Mouse (Mus musculus) CH12.LX (cell line): ENCODE results near the gene Tmem140. TPM values are rescaled to one million over a fixed set of nuclear protein-coding genes. Genes with fewer than 3 reads are reported as not detected.
A peak's percentile ranks its signal among the peaks of the same experiment; 100 is the strongest.

ENCODE experiments used
- DNase-seq: peaks from one replicate; pipeline ENCODE4 v3.0.0-alpha.2; 2013; ENCODE audit errors: extremely low read depth
- H3K27ac ChIP-seq: 2 replicates; pipeline ENCODE4 v1.5.1; 2012; ENCODE audit warnings: low read depth, mild to moderate bottlenecking, control low read depth, moderate library complexity; ENCODE audit not compliant: insufficient read depth
- H3K27me3 ChIP-seq: replicated peaks from 2 replicates; pipeline ENCODE3; 2012; ENCODE audit warnings: inconsistent platforms
- H3K36me3 ChIP-seq, 2 experiments: replicated peaks in 1 of 2; 2 replicates each; pipeline versions ENCODE3 to v1.6.1; 2012; ENCODE audit warnings: inconsistent platforms in 1 of 2, low read length in 1 of 2, mild to moderate bottlenecking in 1 of 2, mixed read lengths in 1 of 2, moderate library complexity in 1 of 2; ENCODE audit not compliant: control insufficient read depth in 1 of 2, insufficient read depth in 1 of 2
- H3K4me1 ChIP-seq, 2 experiments: 2 replicates each; pipeline ENCODE4 v1.6.1; 2012; ENCODE audit warnings: inconsistent platforms in 1 of 2, moderate library complexity in 1 of 2; ENCODE audit not compliant: insufficient read depth in 2 of 2, control insufficient read depth in 1 of 2
- H3K4me2 ChIP-seq: 2 replicates; pipeline ENCODE4 v1.6.1; 2012; ENCODE audit warnings: low read depth, mild to moderate bottlenecking, control low read depth; ENCODE audit not compliant: poor library complexity, insufficient read depth, severe bottlenecking
- H3K4me3 ChIP-seq, 3 experiments: fragments of 150-350 bp in 1 of 3; sonication (generic) in 1 of 3; replicated peaks in 1 of 3; 2 replicates each; pipeline versions ENCODE3 to v1.5.1; 2011 to 2012; ENCODE audit warnings: low read depth in 2 of 3, low read length in 2 of 3, mild to moderate bottlenecking in 2 of 3, moderate library complexity in 2 of 3, control low read depth in 1 of 3, improper control_type of control experiment in 1 of 3, inconsistent platforms in 1 of 3, mixed read lengths in 1 of 3; ENCODE audit not compliant: poor library complexity in 1 of 3
- H3K79me2 ChIP-seq: replicated peaks from 2 replicates; pipeline ENCODE4 v1.6.1; 2012; ENCODE audit warnings: mild to moderate bottlenecking, moderate library complexity; ENCODE audit not compliant: control insufficient read depth, poor library complexity, insufficient read depth, severe bottlenecking; ENCODE audit errors: extremely low read depth
- H3K9ac ChIP-seq: 2 replicates; pipeline ENCODE4 v1.6.1; 2012; ENCODE audit warnings: low read depth, mild to moderate bottlenecking, control low read depth, moderate library complexity; ENCODE audit not compliant: insufficient read depth
- H3K9me3 ChIP-seq: replicated peaks from 2 replicates; pipeline ENCODE3; 2012; ENCODE audit warnings: low read length, inconsistent platforms, mixed read lengths
- ELF1 ChIP-seq: IDR thresholded peaks from 2 replicates; pipeline ENCODE4 v1.6.1; 2014; ENCODE audit warnings: low read depth, mild to moderate bottlenecking, inconsistent platforms, low read length, improper control_type of control experiment
- EP300 ChIP-seq: IDR thresholded peaks from 2 replicates; pipeline ENCODE4 v1.6.1; 2011; ENCODE audit warnings: low read length, improper control_type of control experiment
- ETS1 ChIP-seq: conservative IDR thresholded peaks from 2 replicates; pipeline ENCODE4 v1.6.1; 2012; ENCODE audit warnings: low read depth, mild to moderate bottlenecking, inconsistent platforms, low read length, improper control_type of control experiment, moderate library complexity
- GABPA ChIP-seq: IDR thresholded peaks from 2 replicates; pipeline ENCODE4 v1.6.1; 2012; ENCODE audit warnings: low read depth, low read length, improper control_type of control experiment, inconsistent platforms; ENCODE audit not compliant: insufficient replicate concordance
- MAFK ChIP-seq: IDR thresholded peaks from 2 replicates; pipeline ENCODE4 v1.6.1; 2011; ENCODE audit warnings: low read length, improper control_type of control experiment; ENCODE audit not compliant: insufficient replicate concordance
- MAX ChIP-seq: IDR thresholded peaks from 2 replicates; pipeline ENCODE4 v1.6.1; 2011; ENCODE audit warnings: low read length, improper control_type of control experiment
- MEF2A ChIP-seq: IDR thresholded peaks from 2 replicates; pipeline ENCODE4 v1.6.1; 2014; ENCODE audit warnings: low read depth, mild to moderate bottlenecking, inconsistent platforms, low read length, improper control_type of control experiment, borderline replicate concordance
- MXI1 ChIP-seq: IDR thresholded peaks from 2 replicates; pipeline ENCODE4 v1.6.1; 2011; ENCODE audit warnings: mild to moderate bottlenecking, low read depth, low read length, improper control_type of control experiment
- MYC ChIP-seq: IDR thresholded peaks from 2 replicates; pipeline ENCODE4 v1.6.1; 2011; ENCODE audit warnings: low read depth, mild to moderate bottlenecking, improper control_type of control experiment, low read length
- NELFE ChIP-seq: IDR thresholded peaks from 2 replicates; pipeline ENCODE4 v1.6.1; 2011; ENCODE audit warnings: low read depth, low read length, improper control_type of control experiment
- PAX5 ChIP-seq: IDR thresholded peaks from 2 replicates; pipeline ENCODE4 v1.6.1; 2012; ENCODE audit warnings: low read length, inconsistent platforms, mixed read lengths
- RCOR1 ChIP-seq: conservative IDR thresholded peaks from 2 replicates; pipeline ENCODE4 v1.6.1; 2012; ENCODE audit warnings: low read depth, mild to moderate bottlenecking, inconsistent platforms, low read length, improper control_type of control experiment
- SIN3A ChIP-seq: IDR thresholded peaks from 2 replicates; pipeline ENCODE4 v1.6.1; 2012; ENCODE audit warnings: low read length, improper control_type of control experiment, inconsistent platforms
- TBP ChIP-seq: conservative IDR thresholded peaks from 2 replicates; pipeline ENCODE4 v1.6.1; 2011; ENCODE audit warnings: low read depth, low read length, improper control_type of control experiment
- TCF12 ChIP-seq: IDR thresholded peaks from 2 replicates; pipeline ENCODE4 v1.6.1; 2014; ENCODE audit warnings: low read depth, mild to moderate bottlenecking, inconsistent platforms, low read length, improper control_type of control experiment
- UBTF ChIP-seq: IDR thresholded peaks from 2 replicates; pipeline ENCODE4 v1.6.1; 2012; ENCODE audit warnings: low read depth, mild to moderate bottlenecking, inconsistent platforms, low read length, improper control_type of control experiment, moderate library complexity
- ZKSCAN1 ChIP-seq: IDR thresholded peaks from 2 replicates; pipeline ENCODE4 v1.6.1; 2012; ENCODE audit warnings: low read depth, inconsistent platforms, low read length, improper control_type of control experiment, borderline replicate concordance
- ZMIZ1 ChIP-seq: IDR thresholded peaks from 2 replicates; pipeline ENCODE4 v1.6.1; 2012; ENCODE audit warnings: low read depth, mild to moderate bottlenecking, inconsistent platforms, low read length, improper control_type of control experiment
- dilution Hi-C: fragments of 300-500 bp; cut with MboI; formaldehyde crosslinking; loops from 2 replicates; pipeline ENCODE4 v1.14.3; 2020; ENCODE audit warnings: low sequenced_read_pairs; ENCODE audit not compliant: extremely low pct_unique_long_range_greater_than_20kb, extremely low pct_ligation_motif_present
- in situ Hi-C: fragments of 300-500 bp; cut with MboI; formaldehyde crosslinking; loops from 3 replicates; pipeline ENCODE4 v1.14.3; 2019; ENCODE audit warnings: low sequenced_read_pairs, low pct_ligation_motif_present, low pct_unique_long_range_greater_than_20kb, mixed read lengths
- polyA plus RNA-seq: library from polyadenylated mRNA; unstranded; fragments of >175 nt; gene quantifications from 2 replicates; pipeline ENCODE4 v1.2.1, GENCODE M21; 2012; ENCODE audit warnings: low read depth; ENCODE audit not compliant: insufficient read length
- total RNA-seq, 2 experiments: library from RNA; depleted of rRNA; stranded (reverse); fragments of 300-350 nt in 1 of 2; fragments of >200 nt in 1 of 2; gene quantifications; 2 replicates each; pipeline ENCODE4 v1.2.3; 2012 to 2014

Gene Tmem140
- total and polyA plus RNA-seq, 3 experiments = 1.2 to 3.6 (median 2.8) TPM

DNA sequence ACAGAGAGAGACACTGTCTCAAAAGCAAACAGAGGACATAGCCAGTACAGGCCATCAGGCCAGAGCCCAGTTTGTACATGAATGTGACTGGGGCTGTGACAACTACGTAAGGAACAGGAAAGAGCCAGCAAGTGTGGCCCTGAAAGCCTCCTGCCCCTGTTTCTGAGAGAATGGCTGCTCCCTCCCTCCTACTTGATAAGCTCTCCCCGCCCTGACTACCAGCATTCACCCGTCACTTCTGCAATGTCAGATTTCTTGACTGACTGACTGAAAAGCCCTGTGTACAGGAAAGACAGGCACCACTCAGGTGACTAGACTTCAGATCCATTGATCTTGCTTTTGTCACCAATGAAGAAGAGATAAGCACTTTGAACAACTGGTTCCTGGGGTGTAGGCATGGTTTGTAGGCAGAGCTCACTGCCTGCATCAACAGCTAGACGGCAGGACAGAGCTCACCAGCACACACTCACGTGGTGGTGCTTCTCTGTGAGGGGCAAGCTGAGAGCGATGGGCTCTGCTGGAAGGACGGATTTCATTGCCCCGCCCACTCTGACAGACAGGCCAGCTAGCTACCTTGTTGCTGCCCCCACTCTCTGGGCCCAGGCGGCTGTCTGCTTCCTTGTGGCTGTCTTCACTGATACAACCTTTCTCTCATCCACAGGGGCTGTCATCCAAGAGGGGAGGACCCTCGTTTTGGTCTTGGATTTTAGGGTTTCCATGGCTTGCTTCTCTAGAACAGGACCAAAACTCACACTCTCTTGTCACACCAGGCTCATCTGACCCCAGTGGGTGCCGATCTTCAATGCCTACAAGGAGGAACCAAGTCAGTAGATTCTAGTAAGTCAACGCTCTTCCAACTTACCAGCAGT lies 13.3 kb downstream of the Tmem140 start:
- Histone ChIP-seq H3K4me1 (peaks cover 10 to 49% of the 10 kb centered on the region in 2 experiments; a peak in 3 of 4 replicates), H3K36me3 (peaks cover 37 to 71% of the 10 kb centered on the region in 2 experiments), H3K9me3 (no peaks in the 10 kb centered on the region), H3K4me3 (peak overlapping the region in 1 of 3 experiments; percentile 87), H3K27me3 (no peaks in the 10 kb centered on the region), H3K4me2 (no peak overlapping the region), H3K27ac (no peak overlapping the region)
- in situ Hi-C loops = no loop called here
- no peak for TF ChIP-seq MYC
- TF ChIP-seq ELF1 = no peak
- TF ChIP-seq MAFK = no peak
- TF ChIP-seq TBP = no peak
- no peak for TF ChIP-seq RCOR1
- TF ChIP-seq GABPA = no peak
- no peak for TF ChIP-seq MEF2A
- TF ChIP-seq ETS1 = no peak
- no peak for TF ChIP-seq TCF12
- no peak for TF ChIP-seq SIN3A
- TF ChIP-seq EP300 = no peak
- no peak for TF ChIP-seq NELFE
- TF ChIP-seq MXI1 = no peak
- TF ChIP-seq PAX5 = no peak
- no peak for TF ChIP-seq MAX
- TF ChIP-seq ZMIZ1 = no peak
- TF ChIP-seq, all 38 proteins: peak for 0
- Histone ChIP-seq H3K79me2 (no peaks in the 10 kb centered on the region; the same call in 1 of the 2 replicates), H3K9ac (no peak overlapping the region)
- no peak for DNase-seq
- dilution Hi-C loops = no loop called here

DNA sequence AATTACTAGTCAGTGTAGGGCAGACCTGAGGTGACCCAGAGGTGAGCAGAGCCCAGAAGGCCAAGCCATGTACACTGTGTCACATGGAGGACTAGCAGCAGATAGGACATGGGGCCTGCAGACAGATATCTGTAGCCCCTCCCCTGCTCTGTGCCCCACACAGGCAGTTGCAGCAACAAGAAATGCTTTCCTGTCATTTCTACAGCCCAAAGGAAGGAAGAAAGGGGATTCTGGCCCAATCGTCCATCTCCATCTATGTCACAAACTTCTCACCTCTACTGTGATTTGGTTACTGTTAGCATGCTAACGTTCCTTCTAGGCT lies 13.8 kb downstream of the Tmem140 start:
- Histone ChIP-seq H3K4me1 (peaks cover 10 to 43% of the 10 kb centered on the region in 2 experiments; a peak in 3 of 4 replicates), H3K4me3 (peak overlapping the region; percentile 87 to 95 (median 91)), H3K36me3 (peaks cover 40 to 76% of the 10 kb centered on the region in 2 experiments), H3K27ac (no peak overlapping the region), H3K9me3 (no peaks in the 10 kb centered on the region), H3K9ac (no peak overlapping the region; the same call in 1 of the 2 replicates), H3K27me3 (no peaks in the 10 kb centered on the region), H3K79me2 (no peaks in the 10 kb centered on the region; the same call in 1 of the 2 replicates), H3K4me2 (peak overlapping the region; percentile 84)
- dilution Hi-C loops = no loop called here
- TF ChIP-seq UBTF = no peak
- no peak for TF ChIP-seq NELFE
- no peak for TF ChIP-seq ZKSCAN1
- in situ Hi-C loops = no loop called here
- DNase-seq = no peak
